Mouse (Mus musculus): ENCODE measurements around the gene Macrod2. TPM values are rescaled to one million over a fixed set of nuclear protein-coding genes. Genes with fewer than 3 reads are reported as not detected.

Gene Macrod2
- total and polyA plus RNA-seq, 2 experiments from 2014 or later, result 49.7 to 80.7 TPM

DNA sequence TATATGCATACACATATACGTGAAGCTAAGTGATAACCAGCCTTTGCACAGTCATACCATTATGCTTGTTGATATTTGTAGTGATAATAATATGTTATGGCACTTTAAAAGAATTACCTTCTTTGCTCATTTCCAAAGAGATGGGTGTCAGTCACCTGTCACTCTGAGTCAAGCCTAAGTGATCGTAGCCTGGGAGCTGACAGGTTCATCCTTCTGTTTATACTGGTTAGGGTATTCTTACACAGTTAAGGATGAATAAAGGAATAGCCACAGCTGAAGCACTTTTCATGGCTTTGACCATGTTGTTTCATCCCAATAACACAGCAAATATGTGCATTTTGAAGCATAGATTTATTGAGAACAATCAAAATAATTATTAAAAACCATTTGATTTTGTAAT lies 274.7 kb downstream of the Macrod2 start:
- ATAC-seq (no peak), DNase-seq (peak; percentile 28)
- H3K27ac ChIP-seq (ENCODE audit: low read depth, low read length), result peak overlapping the region; percentile 86
- H3K9ac ChIP-seq, result peak overlapping the region; percentile 74
- peak overlapping the region; percentile 61 for H3K4me3 ChIP-seq (ENCODE audit: low read depth, low read length)
- peak overlapping the region; percentile 61 for H3K4me2 ChIP-seq (ENCODE audit: low read depth)
- H3K4me1 ChIP-seq (ENCODE audit: insufficient read depth), result peaks cover 11% of the 10 kb centered on the region
- no peaks in the 10 kb centered on the region for H3K36me3 ChIP-seq (ENCODE audit: insufficient read depth)
- WGBS, result 16% methylated on average over 2 of the region's 2 CpGs
- no peak for TF ChIP-seq CTCF (IDR thresholded peaks at IDR 0.05; ENCODE audit: low read depth)
- H3K27me3 ChIP-seq (ENCODE audit: insufficient read depth, low read length), result no peaks in the 10 kb centered on the region
- no peaks in the 10 kb centered on the region for H3K9me3 ChIP-seq (ENCODE audit: low read length)

DNA sequence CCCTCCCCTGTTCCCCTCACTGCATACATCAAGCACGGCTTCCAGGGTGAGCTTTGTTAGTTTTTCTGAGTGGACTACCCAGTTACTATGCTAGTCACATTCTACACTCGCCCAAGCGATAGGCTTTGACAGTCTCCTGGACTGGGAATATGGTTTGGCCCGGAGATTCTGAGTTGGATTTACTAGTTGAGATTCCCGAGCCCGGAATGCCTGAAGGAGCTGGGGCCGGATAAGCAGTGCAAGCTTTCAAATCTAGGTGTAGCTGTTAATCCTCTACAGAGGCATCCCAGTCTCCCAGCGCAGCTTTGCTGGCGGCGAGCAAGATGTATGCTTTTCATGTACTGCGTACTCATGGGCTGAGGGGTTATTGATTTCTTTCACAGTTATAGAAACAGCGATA lies 275.3 kb downstream of the Macrod2 start:
- under 1% methylated on average over 12 of the region's 12 CpGs for WGBS
- H3K27ac ChIP-seq (ENCODE audit: low read depth, low read length), result peak overlapping the region; percentile 86
- TF ChIP-seq CTCF (IDR thresholded peaks at IDR 0.05; ENCODE audit: low read depth), result peak; percentile 50
- no peaks in the 10 kb centered on the region for H3K36me3 ChIP-seq (ENCODE audit: insufficient read depth)
- H3K9me3 ChIP-seq (ENCODE audit: low read length), result no peaks in the 10 kb centered on the region
- peak overlapping the region; percentile 61 for H3K4me2 ChIP-seq (ENCODE audit: low read depth)
- H3K27me3 ChIP-seq (ENCODE audit: insufficient read depth, low read length), result no peaks in the 10 kb centered on the region
- DNase-seq (peak; percentile 85), ATAC-seq (peak; percentile 57)
- H3K4me1 ChIP-seq (ENCODE audit: insufficient read depth), result peaks cover 8% of the 10 kb centered on the region; the same call in 1 of the 2 replicates
- peak overlapping the region; percentile 61 for H3K4me3 ChIP-seq (ENCODE audit: low read depth, low read length)
- H3K9ac ChIP-seq, result peak overlapping the region; percentile 74

DNA sequence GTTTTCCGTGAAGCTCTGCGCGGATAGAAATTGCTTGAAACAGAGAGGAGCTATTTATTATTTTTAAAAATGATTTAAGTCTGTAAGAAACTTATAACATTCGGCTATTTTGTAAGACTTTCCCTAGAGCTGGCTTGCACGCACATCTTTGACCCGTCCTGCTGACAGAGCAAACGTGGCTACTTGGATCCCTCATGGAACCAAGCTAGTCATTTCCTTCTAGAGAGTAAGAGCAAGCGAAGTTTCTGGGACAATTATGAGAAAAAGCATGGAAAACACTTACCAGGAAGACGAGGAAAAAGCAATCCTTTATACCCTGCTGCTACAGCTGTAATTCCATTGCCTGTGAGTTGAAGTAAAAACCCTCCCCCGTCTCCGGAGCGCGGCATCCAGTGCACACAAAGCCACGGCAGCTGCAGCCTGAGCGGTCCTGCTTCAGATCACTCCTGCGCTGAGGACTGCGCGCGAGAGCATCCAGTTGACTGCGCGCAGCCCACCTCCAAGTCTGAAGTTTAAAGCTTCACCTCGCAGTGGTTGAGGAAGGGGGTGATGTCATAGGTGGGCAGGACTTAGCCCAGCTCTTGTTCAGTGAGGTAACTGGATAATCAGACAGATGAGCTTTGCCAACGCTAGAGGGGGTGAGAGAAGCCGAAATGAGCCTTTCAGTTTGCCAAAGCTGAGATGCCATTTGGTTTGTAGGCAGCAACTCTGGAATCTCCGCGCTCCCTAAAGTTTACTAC lies 276.0 kb downstream of the Macrod2 start, which contains the start of gene Flrt3:
Gene Flrt3 (minus strand): TSS at position 507 of the 740 bp plus-strand sequence.
- no peaks in the 10 kb centered on the region for H3K9me3 ChIP-seq (ENCODE audit: low read length)
- no peaks in the 10 kb centered on the region for H3K27me3 ChIP-seq (ENCODE audit: insufficient read depth, low read length)
- H3K4me1 ChIP-seq (ENCODE audit: insufficient read depth), result peaks cover 8% of the 10 kb centered on the region; the same call in 1 of the 2 replicates
- ATAC-seq (peak; percentile 96), DNase-seq (peak; percentile 95)
- H3K4me2 ChIP-seq (ENCODE audit: low read depth), result peak within 1 kb of the TSS; percentile 61
- peak within 1 kb of the TSS; percentile 74 for H3K9ac ChIP-seq
- peak; percentile 91 for TF ChIP-seq CTCF (IDR thresholded peaks at IDR 0.05; ENCODE audit: low read depth)
- peak within 1 kb of the TSS; percentile 86 for H3K27ac ChIP-seq (ENCODE audit: low read depth, low read length)
- WGBS, result under 1% methylated on average over 26 of the region's 26 CpGs
- no peaks in the 10 kb centered on the region for H3K36me3 ChIP-seq (ENCODE audit: insufficient read depth)
- peak within 1 kb of the TSS; percentile 61 for H3K4me3 ChIP-seq (ENCODE audit: low read depth, low read length)

DNA sequence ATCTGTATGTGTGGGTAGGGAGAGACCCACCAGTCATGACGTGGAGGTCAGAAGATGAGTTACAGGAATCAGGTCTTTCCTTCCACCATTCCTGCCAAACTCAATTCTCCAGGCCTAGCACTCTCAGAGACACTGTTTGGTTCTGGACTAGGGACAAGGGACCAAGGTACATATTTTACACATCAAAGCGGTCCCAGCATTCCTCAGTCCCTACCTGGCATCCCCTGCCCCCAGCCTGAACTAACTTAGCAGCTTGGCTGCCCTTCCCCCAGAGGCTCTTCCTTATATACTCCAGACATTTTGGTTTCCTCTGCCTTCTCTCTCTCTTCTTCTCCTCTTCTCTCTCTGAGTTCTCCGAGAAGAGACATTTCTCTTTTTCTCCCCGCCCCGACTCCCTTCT lies 278.4 kb downstream of the Macrod2 start:
- Histone ChIP-seq H3K4me2 (ENCODE audit: low read depth) (no peak overlapping the region), H3K27me3 (ENCODE audit: insufficient read depth, low read length) (no peaks in the 10 kb centered on the region), H3K36me3 (ENCODE audit: insufficient read depth) (no peaks in the 10 kb centered on the region), H3K27ac (ENCODE audit: low read depth, low read length) (no peak overlapping the region), H3K4me3 (ENCODE audit: low read depth, low read length) (no peak overlapping the region), H3K9me3 (ENCODE audit: low read length) (no peaks in the 10 kb centered on the region), H3K9ac (no peak overlapping the region), H3K4me1 (ENCODE audit: insufficient read depth) (no peaks in the 10 kb centered on the region)
- DNase-seq (no peak), ATAC-seq (no peak)
- no peak for TF ChIP-seq CTCF (IDR thresholded peaks at IDR 0.05; ENCODE audit: low read depth)
- 95% methylated on average over 5 of the region's 5 CpGs for WGBS

DNA sequence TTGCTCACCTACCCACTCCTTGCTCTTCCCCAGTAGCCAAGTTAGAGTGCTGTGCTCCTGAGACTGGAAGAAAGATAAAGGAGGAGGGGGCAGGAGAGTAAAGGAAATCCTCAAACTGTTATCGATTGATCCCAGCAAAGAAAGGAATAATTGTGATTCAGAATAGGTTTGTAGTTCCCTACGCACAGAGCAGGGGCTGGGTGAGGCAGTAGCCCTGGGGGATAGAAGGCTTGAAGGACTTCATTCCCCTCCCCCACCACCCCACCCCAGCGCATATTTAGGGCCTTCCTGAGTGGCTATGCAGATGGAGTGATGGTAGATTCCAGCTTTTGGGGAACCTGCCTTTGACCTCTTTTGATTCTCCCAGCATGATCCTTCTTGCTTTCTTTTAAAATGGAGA lies 281.6 kb downstream of the Macrod2 start:
- Histone ChIP-seq H3K4me2 (ENCODE audit: low read depth) (no peak overlapping the region), H3K27me3 (ENCODE audit: insufficient read depth, low read length) (no peaks in the 10 kb centered on the region), H3K9me3 (ENCODE audit: low read length) (no peaks in the 10 kb centered on the region), H3K27ac (ENCODE audit: low read depth, low read length) (no peak overlapping the region), H3K9ac (no peak overlapping the region), H3K36me3 (ENCODE audit: insufficient read depth) (no peaks in the 10 kb centered on the region), H3K4me3 (ENCODE audit: low read depth, low read length) (no peak overlapping the region), H3K4me1 (ENCODE audit: insufficient read depth) (no peaks in the 10 kb centered on the region)
- no peak for ATAC-seq
- no peak for TF ChIP-seq CTCF (IDR thresholded peaks at IDR 0.05; ENCODE audit: low read depth)
- WGBS, result 30% methylated on average over 3 of the region's 3 CpGs
- no peak for DNase-seq

DNA sequence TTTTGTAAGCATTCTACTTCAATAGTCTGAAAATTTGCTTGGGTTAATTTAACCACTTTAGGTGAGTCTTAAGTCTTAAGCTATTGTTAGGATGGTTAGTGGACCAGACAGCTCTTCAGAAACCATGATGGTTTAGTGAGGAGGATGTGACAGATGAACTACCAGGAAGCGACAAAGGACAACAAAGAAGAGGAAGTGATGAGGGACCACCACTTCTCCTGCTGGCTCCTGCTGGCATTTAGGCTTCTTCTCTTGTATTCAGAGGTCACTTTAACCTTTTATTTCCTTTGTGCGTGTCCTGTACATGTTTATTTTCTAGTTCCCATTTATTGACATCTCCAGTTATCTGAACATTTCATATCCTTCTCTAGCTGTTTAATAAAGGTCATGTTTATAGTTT lies 295.8 kb downstream of the Macrod2 start:
- TF ChIP-seq CTCF (IDR thresholded peaks at IDR 0.05; ENCODE audit: low read depth), result no peak
- Histone ChIP-seq H3K9me3 (ENCODE audit: low read length) (no peaks in the 10 kb centered on the region), H3K4me3 (ENCODE audit: low read depth, low read length) (no peak overlapping the region), H3K27ac (ENCODE audit: low read depth, low read length) (no peak overlapping the region), H3K4me1 (ENCODE audit: insufficient read depth) (no peaks in the 10 kb centered on the region), H3K4me2 (ENCODE audit: low read depth) (no peak overlapping the region), H3K36me3 (ENCODE audit: insufficient read depth) (no peaks in the 10 kb centered on the region), H3K9ac (no peak overlapping the region), H3K27me3 (ENCODE audit: insufficient read depth, low read length) (no peaks in the 10 kb centered on the region)
- 86% methylated on average over 2 of the region's 2 CpGs for WGBS
- ATAC-seq (no peak), DNase-seq (no peak)

DNA sequence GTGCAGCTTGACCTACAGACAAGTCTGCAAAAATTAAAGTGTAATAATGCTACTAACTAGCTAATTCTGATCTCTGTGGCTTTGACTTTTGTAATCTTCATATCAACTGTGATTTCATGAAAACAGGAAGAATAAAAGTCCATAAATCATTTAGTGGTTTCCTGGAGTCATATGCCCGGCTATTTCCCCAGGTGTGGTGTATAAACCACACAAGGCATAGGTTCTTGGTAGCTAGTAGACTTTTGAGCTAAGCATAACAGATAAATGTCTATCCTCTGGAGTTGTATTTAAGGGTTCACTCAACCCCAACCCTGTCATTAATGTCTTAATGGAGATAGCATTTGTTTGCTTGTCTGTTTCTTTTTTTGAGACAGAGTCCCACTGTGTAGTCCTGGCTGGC lies 296.3 kb downstream of the Macrod2 start:
- no peak for TF ChIP-seq CTCF (IDR thresholded peaks at IDR 0.05; ENCODE audit: low read depth)
- no peaks in the 10 kb centered on the region for H3K27me3 ChIP-seq (ENCODE audit: insufficient read depth, low read length)
- 98% methylated on average over 1 of the region's 1 CpGs for WGBS

More for the DNA sequence above, 296.3 kb downstream of the Macrod2 start:
- Histone ChIP-seq H3K27ac (ENCODE audit: low read depth, low read length) (no peak overlapping the region), H3K9ac (no peak overlapping the region), H3K9me3 (ENCODE audit: low read length) (no peaks in the 10 kb centered on the region), H3K4me1 (ENCODE audit: insufficient read depth) (no peaks in the 10 kb centered on the region), H3K4me2 (ENCODE audit: low read depth) (no peak overlapping the region), H3K36me3 (ENCODE audit: insufficient read depth) (no peaks in the 10 kb centered on the region), H3K4me3 (ENCODE audit: low read depth, low read length) (no peak overlapping the region)
- no peak for ATAC-seq
- no peak for DNase-seq

Measured in forebrain, postnatal 0 days (tissue).